Mouse (Mus musculus) cortical plate, adult 2 months (tissue): ENCODE measurements around the gene Tmem8. TPM values are rescaled to one million over a fixed set of nuclear protein-coding genes. Genes with fewer than 3 reads are reported as not detected.
"Not testable (repeated sequence)": the region's sequence is repeated elsewhere in the genome, so short reads cannot be mapped to it uniquely, and the experiment has no call there.

Experiments used
- H3K27ac ChIP-seq: fragments of 200-500 bp; 2 replicates; pipeline ENCODE4 v1.5.1; 2012; ENCODE audit warnings: low read length, control low read depth, inconsistent platforms; ENCODE audit not compliant: insufficient read depth
- H3K4me1 ChIP-seq: fragments of 200-500 bp; 2 replicates; pipeline ENCODE4 v1.6.1; 2011; ENCODE audit warnings: low read length; ENCODE audit not compliant: control insufficient read depth, insufficient read depth
- H3K4me3 ChIP-seq: fragments of 200-500 bp; 2 replicates; pipeline ENCODE4 v1.5.1; 2011; ENCODE audit warnings: mild to moderate bottlenecking, low read length, control low read depth; ENCODE audit not compliant: insufficient read depth
- CTCF ChIP-seq: fragments of 200-500 bp; IDR thresholded peaks from 2 replicates; pipeline ENCODE4 v1.5.1; 2011; ENCODE audit warnings: mild to moderate bottlenecking, control low read depth, low read length; ENCODE audit not compliant: insufficient read depth; ENCODE audit errors: extremely low read depth
- POLR2A ChIP-seq: fragments of 200-500 bp; IDR thresholded peaks from 2 replicates; pipeline ENCODE4 v1.6.1; 2011; ENCODE audit warnings: mild to moderate bottlenecking, low read length, control low read depth; ENCODE audit not compliant: insufficient read depth; ENCODE audit errors: extremely low read depth
- polyA plus RNA-seq: library from polyadenylated mRNA; depleted of rRNA; stranded (reverse); fragments of >200 nt; gene quantifications from 2 replicates; pipeline ENCODE4 v1.2.3, GENCODE M21; 2012

The Tmem8 gene
- polyA plus RNA-seq, 1 experiment: 27.4 TPM

GRCm38 (mm10) chr17:26080867-26081266 lies 32.2 kb upstream of the Tmem8 start:
- H3K4me3 ChIP-seq: no peak overlapping the region
- H3K4me1 ChIP-seq: peaks cover 5% of the 10 kb centered on the region; the same call in 1 of the 2 replicates
- H3K27ac ChIP-seq: no peak overlapping the region
- no peak for TF ChIP-seq POLR2A
- no peak for TF ChIP-seq CTCF

DNA sequence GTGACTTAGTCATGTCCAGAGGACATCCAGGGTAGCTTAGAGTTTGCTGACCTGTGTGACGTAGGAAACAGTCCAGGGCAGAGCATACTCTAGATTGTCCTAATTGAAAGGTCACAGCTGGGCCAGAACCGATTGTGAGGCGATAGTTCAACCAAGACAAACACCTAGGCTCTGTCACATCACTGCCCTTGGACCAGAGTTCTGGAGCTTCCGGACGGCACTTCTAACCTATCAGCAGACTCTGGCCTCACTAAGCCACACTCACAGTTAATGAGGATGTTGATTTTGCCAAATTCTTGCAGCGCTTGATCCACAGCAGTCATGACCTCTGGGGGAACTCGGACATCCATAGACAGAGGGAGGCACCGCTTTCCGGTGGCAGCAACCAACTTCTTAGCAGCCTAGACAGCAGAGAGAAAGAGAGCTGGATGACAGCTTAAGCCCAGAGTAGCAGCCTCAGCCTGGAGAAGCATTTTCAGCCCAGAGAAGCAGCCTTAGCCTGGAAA lies 26.0 kb upstream of the Tmem8 start:
- no peak overlapping the region for H3K4me3 ChIP-seq
- H3K4me1 ChIP-seq: no peaks in the 10 kb centered on the region
- TF ChIP-seq CTCF (no peak), POLR2A (no peak)
- no peak overlapping the region for H3K27ac ChIP-seq

GRCm38 (mm10) chr17:26089905-26090632 lies 23.0 kb upstream of the Tmem8 start, which contains the start of gene Decr2:
Gene Decr2, minus strand, starts transcription at chr17:26090337.
- Histone ChIP-seq H3K27ac (no peak within 1 kb of the TSS), H3K4me1 (no peaks in the 10 kb centered on the region), H3K4me3 (peak within 1 kb of the TSS; percentile 78)
- TF ChIP-seq CTCF: peak; percentile 88
- peak; percentile 54; the same call in 1 of the 2 replicates for TF ChIP-seq POLR2A

- H3K4me3 ChIP-seq: peak overlapping the region; percentile 25; the same call in 1 of the 2 replicates
- no peak for TF ChIP-seq POLR2A
- TF ChIP-seq CTCF: no peak
- no peak overlapping the region for H3K27ac ChIP-seq
- no peaks in the 10 kb centered on the region for H3K4me1 ChIP-seq
These were observed 18.5 kb upstream of the Tmem8 start for GRCm38 (mm10) chr17:26094531-26095110.

DNA sequence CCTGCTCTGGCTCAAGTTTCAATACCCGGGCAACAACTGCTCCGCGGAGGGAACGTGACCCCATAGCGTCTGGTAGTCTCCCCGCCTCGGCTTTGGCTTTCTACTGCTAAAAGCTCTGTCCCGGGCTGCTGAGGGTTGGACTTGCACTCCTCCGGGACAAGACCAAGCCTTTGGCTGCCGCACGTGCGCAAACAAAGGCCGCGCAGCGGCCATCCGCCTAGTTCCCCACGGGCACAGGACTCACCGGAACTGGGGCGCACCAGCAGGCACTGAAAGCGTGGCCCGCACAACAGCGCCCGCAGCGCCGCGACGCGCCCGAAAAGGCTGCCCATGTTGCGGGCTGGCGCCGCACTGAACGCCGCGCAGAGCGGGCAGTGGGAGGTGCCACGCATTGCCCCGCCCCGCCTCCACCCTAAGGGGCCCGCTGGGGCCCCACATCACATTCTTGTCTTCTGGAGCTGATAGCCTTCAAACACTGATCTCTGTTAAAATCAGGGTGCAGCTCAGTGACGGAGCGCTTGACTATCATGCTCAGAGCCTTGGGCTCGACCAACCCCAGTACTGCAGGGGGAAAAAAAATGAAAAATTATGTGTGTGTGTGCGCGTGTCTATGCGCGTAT lies 17.9 kb upstream of the Tmem8 start, which contains the start of gene Nme4:
Gene Nme4 (minus strand): TSS at position 482 of the 620 bp plus-strand sequence.
- Histone ChIP-seq H3K4me1 (no peaks in the 10 kb centered on the region), H3K27ac (no peak within 1 kb of the TSS), H3K4me3 (peak within 1 kb of the TSS; percentile 25)
- TF ChIP-seq POLR2A (0 out of 2 replicates have a peak, but pooled peaks have one; percentile 27), CTCF (no peak)

DNA sequence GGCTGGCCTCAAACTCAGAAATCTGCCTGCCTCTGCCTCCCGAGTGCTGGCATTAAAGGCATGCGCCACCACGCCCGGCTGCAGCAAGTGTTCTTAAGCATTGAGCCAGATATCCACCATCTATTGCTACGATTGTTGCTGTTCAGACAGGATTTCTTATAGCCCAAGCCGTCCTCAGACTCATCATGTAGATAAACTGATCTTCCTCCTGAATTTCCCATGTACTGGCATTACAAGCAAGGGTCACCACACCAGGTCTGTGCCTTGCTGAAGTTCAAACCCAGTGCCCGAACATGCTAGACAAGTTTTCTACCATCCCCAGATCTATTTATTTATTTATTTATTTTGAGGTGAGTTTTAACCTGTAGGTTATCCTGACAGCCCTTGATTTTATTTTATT lies 14.6 kb upstream of the Tmem8 start:
- TF ChIP-seq POLR2A (no peak), CTCF (no peak)
- Histone ChIP-seq H3K4me1 (no peaks in the 10 kb centered on the region), H3K4me3 (no peak overlapping the region), H3K27ac (no peak overlapping the region)

GRCm38 (mm10) chr17:26099316-26099715 lies 13.8 kb upstream of the Tmem8 start:
- not testable (repeated sequence) for H3K4me1 ChIP-seq, H3K4me3 ChIP-seq, H3K27ac ChIP-seq

DNA sequence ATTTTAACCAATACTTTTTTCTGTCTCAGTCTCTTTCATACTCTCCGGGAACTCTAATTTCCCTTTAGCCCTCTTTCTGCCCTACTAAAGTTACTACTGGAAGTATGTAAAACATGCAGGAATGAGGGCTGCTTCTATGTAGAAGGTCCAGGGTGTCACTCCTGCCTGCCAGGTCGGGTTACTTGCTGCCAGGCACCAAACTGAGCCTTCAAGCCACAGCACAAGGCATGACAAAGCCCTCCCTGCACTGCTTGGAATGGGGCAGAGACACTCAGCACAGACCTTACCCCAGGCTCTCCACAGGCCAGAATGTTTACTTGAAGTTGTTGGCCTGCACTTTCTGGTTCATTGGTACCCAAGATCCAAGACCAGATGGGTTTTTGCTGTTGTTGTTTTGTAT lies 12.9 kb upstream of the Tmem8 start:
- Histone ChIP-seq H3K4me3 (no peak overlapping the region), H3K27ac (no peak overlapping the region), H3K4me1 (no peaks in the 10 kb centered on the region)
- TF ChIP-seq CTCF (no peak), POLR2A (no peak)

GRCm38 (mm10) chr17:26101478-26101877 lies 11.6 kb upstream of the Tmem8 start:
- TF ChIP-seq POLR2A (no peak), CTCF (no peak)
- Histone ChIP-seq H3K4me3 (no peak overlapping the region), H3K4me1 (no peaks in the 10 kb centered on the region), H3K27ac (no peak overlapping the region)

DNA sequence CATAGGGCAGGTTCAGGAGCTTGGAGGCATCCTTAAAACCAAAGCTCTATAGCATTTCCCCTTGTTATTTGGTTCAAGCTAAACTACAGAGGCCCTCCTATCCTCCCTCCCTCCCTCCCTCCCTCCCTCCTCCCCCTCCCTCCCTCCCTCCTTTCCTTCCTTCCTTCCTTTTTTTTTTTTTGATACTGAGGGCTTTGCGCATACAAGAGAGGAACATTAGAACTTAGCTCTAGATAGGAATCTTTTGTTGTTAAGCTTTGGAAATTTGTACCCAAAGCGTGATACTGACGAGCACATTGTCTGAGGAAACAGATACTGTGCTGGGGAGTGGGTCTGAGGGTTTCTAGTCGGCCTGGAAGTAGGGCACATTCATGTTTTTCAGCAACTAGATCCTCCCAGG lies 7.5 kb upstream of the Tmem8 start:
- TF ChIP-seq POLR2A (no peak), CTCF (no peak)
- Histone ChIP-seq H3K4me1 (no peaks in the 10 kb centered on the region), H3K4me3 (no peak overlapping the region), H3K27ac (no peak overlapping the region)
